Mouse (Mus musculus): ENCODE results near the gene Slc22a12. TPM values are rescaled to one million over a fixed set of nuclear protein-coding genes. Genes with fewer than 3 reads are reported as not detected.

Gene Slc22a12
- total RNA-seq, 2 experiments from 2014 or later, result 0.18 to 0.21 TPM

GRCm38 (mm10) chr19:6543518-6543917 is 686 bp upstream of the Slc22a12 start:
- intact Hi-C loops (cut with DNase I), result no loop called here
- no peak for DNase-seq (ENCODE audit: low spot score in 2 of 2)

GRCm38 (mm10) chr19:6543035-6543383 is 177 bp upstream of the Slc22a12 start:
- no peak for DNase-seq (ENCODE audit: low spot score in 2 of 2)
- intact Hi-C loops (cut with DNase I), result no loop called here

GRCm38 (mm10) chr19:6541521-6541920 is 1.3 kb downstream of the Slc22a12 start:
- intact Hi-C loops (cut with DNase I), result no loop called here
- DNase-seq (ENCODE audit: low spot score in 2 of 2), result no peak

- DNase-seq (ENCODE audit: low spot score in 2 of 2), result no peak
- intact Hi-C loops (cut with DNase I), result no loop called here
These were observed 2.6 kb downstream of the Slc22a12 start for GRCm38 (mm10) chr19:6540191-6540590.

- no peak for DNase-seq (ENCODE audit: low spot score in 2 of 2)
These were observed 3.2 kb downstream of the Slc22a12 start for GRCm38 (mm10) chr19:6539592-6539991.

GRCm38 (mm10) chr19:6538546-6538945 is 4.3 kb downstream of the Slc22a12 start:
- intact Hi-C loops (cut with DNase I), result no loop called here
- DNase-seq (ENCODE audit: low spot score in 2 of 2), result no peak

More at GRCm38 (mm10) chr19:6539592-6539991, 3.2 kb downstream of the Slc22a12 start:
- intact Hi-C loops (cut with DNase I), result no loop called here

GRCm38 (mm10) chr19:6537526-6537925 is 5.3 kb downstream of the Slc22a12 start:
- DNase-seq (ENCODE audit: low spot score in 2 of 2), result no peak
- intact Hi-C loops (cut with DNase I), result no loop called here

- intact Hi-C loops (cut with DNase I), result no loop called here
- DNase-seq (ENCODE audit: low spot score in 2 of 2), result no peak
These were observed 6.1 kb downstream of the Slc22a12 start for GRCm38 (mm10) chr19:6536696-6537095.

- DNase-seq (ENCODE audit: low spot score in 2 of 2), result no peak
- intact Hi-C loops (cut with DNase I), result no loop called here
These were observed 6.6 kb downstream of the Slc22a12 start for GRCm38 (mm10) chr19:6536201-6536600.

GRCm38 (mm10) chr19:6534118-6534415 is 8.8 kb downstream of the Slc22a12 start:
- no peak for DNase-seq (ENCODE audit: low spot score in 2 of 2)
- intact Hi-C loops (cut with DNase I), result loop anchor here (5.0 kb wide), 1 partner anchor 37 kb away; no protein-coding TSS in a partner anchor

- no peak for DNase-seq (ENCODE audit: low spot score in 2 of 2)
- intact Hi-C loops (cut with DNase I), result loop anchor here (5.0 kb wide), 1 partner anchor 36 kb away; no protein-coding TSS in a partner anchor
These were observed 9.3 kb downstream of the Slc22a12 start for GRCm38 (mm10) chr19:6533290-6534117.

GRCm38 (mm10) chr19:6532656-6533055 is 10.2 kb downstream of the Slc22a12 start:
- DNase-seq (ENCODE audit: low spot score in 2 of 2), result no peak
- intact Hi-C loops (cut with DNase I), result loop anchor here (5.0 kb wide), 1 partner anchor 35 kb away; no protein-coding TSS in a partner anchor

GRCm38 (mm10) chr19:6531832-6532471 is 10.9 kb downstream of the Slc22a12 start:
- intact Hi-C loops (cut with DNase I), result loop anchor here (5.0 kb wide), 1 partner anchor 35 kb away; no protein-coding TSS in a partner anchor
- DNase-seq (ENCODE audit: low spot score in 2 of 2), result no peak

- intact Hi-C loops (cut with DNase I), result loop anchor here (5.0 kb wide), 1 partner anchor 34 kb away; no protein-coding TSS in a partner anchor
- DNase-seq (ENCODE audit: low spot score in 2 of 2), result no peak
These were observed 11.7 kb downstream of the Slc22a12 start for GRCm38 (mm10) chr19:6531011-6531631.

GRCm38 (mm10) chr19:6530359-6530758 is 12.5 kb downstream of the Slc22a12 start:
- DNase-seq (ENCODE audit: low spot score in 2 of 2), result no peak
- intact Hi-C loops (cut with DNase I), result loop anchor here (5.0 kb wide), 1 partner anchor 33 kb away; no protein-coding TSS in a partner anchor

GRCm38 (mm10) chr19:6529265-6529985 is 13.4 kb downstream of the Slc22a12 start:
- no peak for DNase-seq (ENCODE audit: low spot score in 2 of 2)
- intact Hi-C loops (cut with DNase I), result no loop called here

GRCm38 (mm10) chr19:6527839-6528531 is 14.8 kb downstream of the Slc22a12 start:
- no peak for DNase-seq (ENCODE audit: low spot score in 2 of 2)
- intact Hi-C loops (cut with DNase I), result no loop called here

- intact Hi-C loops (cut with DNase I), result no loop called here
- no peak for DNase-seq (ENCODE audit: low spot score in 2 of 2)
These were observed 15.4 kb downstream of the Slc22a12 start for GRCm38 (mm10) chr19:6527439-6527838.

- DNase-seq (ENCODE audit: low spot score in 2 of 2), result no peak
These were observed 16.8 kb downstream of the Slc22a12 start for GRCm38 (mm10) chr19:6526010-6526409.

More at GRCm38 (mm10) chr19:6526010-6526409, 16.8 kb downstream of the Slc22a12 start:
- intact Hi-C loops (cut with DNase I), result no loop called here

Measured in left cerebral cortex, postnatal 25 days (tissue).